Mouse (Mus musculus): Measurements from ENCODE around the gene Gen1.
A peak's percentile ranks its signal among the peaks of the same experiment; 100 is the strongest.

Gene Gen1

DNA sequence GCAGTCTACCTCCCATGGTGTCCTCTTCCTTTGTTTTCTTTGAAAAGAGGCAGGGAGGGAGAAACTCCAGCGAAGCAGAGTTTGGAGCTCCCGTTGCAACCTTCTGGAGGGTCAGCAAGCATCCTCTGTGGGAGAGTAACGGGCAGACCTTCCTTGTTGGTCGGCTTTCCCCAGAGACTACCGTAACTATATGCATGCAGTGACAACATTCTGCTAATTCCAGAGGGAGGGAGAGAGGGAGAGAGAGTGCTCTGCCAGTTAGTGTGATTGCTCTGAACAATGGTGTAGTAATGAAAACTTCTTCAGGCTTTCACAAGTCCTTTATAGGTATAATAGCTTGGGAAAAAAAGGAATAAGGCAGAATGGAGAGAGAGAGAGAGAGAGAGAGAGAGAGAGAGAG, 40.9 kb downstream of the Gen1 start:
- DNase-seq (ENCODE audit: low read depth, low spot score), result no peak

- no peak for DNase-seq (ENCODE audit: low read depth, low spot score)
Measured at GRCm38 (mm10) chr12:11223090-11223489, 42.5 kb downstream of the Gen1 start.

DNA sequence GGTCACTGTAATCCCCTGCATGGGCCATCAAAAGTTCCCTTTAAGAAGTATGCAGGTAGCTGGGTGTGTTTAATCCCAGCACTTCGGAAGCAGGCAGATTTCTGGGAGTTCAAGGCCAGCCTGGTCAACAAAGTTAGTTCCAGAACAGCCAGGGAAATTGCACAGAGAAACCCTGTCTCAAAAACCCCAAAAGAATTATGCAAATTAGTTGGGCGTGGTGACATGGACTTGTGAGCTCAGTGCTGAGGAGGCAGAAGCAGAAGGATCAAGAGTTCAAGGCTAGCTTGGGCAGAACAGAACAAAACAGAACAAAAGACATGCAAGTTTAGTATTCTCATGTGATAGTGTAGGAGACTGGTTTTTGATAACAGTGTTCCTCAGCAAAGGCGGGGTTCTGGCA, 43.0 kb downstream of the Gen1 start:
- DNase-seq (ENCODE audit: low read depth, low spot score), result no peak

DNA sequence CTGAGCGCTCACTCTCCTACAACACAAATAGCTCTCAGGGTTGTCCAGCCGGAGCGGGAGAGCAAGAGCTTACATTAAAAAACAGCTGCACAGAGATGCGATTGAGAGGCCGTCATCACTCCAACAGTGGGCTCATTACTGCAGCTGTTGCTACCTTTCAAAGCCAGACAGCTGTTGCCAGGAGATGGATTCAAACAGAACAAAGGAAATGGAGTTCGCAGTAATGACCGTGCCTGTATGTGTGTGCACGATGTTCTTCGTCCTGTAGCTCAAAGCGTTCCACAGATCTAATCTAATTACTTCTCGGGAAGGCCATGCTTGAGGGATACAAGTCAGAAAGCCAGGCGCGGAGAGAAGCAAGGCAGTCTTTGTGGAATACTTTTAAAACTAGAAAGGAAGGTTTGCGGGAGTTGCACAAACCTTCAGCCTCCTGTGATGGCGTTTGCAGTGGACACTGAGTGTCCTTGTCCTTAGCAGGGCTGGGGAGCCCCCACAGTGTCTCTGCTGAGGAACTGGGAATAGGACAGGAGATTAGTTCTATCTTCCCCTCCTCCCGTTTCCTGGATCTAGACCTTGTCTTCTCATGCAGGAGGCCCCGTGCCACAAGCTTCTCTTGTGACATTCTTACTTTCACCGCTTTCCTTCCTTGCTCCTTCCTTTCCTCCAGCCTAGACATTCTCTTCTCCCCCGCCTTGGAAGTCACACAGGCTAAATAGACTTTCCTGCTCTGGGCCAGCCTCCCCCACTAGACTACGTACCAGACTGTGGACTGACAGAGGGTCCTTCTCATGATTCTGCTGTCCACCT, 43.9 kb downstream of the Gen1 start:
- no peak for DNase-seq (ENCODE audit: low read depth, low spot score)

DNA sequence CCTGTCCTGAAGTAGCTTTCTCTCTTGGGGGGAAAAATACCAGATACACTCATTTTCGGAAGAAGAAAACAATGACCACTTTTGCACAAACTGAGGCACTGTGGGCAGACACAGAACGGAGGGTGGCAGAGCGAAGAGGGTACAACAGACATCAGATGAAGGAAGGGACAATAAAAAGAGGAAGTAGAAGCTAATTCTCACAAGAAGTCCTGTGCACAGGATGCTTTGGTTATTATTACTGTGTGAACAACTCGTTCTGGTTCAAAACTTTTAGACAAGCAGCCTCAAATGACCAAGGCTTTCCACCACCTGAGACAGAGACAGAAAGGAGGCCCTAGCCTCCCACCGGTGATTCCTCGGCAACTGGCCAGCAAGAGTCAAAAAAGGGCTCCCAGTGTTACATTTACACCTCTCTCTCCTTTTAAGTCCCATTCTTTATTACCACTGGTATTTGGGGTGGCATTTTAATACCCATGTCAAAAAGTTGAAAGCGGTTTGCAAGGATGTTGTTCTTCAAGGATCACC, 47.8 kb downstream of the Gen1 start:
- no peak for DNase-seq (ENCODE audit: low read depth, low spot score)

DNA sequence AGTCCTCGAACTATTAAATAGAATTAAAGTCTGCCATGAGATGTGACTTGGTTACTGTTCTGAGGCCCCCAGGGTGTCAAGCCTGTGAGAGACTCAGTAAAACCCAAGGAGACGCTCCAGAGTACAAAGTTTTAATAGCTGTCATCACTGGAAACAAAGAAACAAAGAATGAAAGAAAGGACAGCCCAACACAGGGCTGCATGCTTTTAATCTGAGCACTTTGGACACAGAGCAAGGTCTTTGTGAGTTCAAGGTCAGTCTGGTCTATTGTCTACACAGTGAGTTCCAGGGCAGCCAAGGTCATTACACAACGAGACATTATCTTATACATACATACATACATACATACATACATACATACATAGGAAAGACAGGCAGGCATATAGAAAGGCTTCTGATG, 49.1 kb downstream of the Gen1 start:
- DNase-seq (ENCODE audit: low read depth, low spot score), result no peak

DNA sequence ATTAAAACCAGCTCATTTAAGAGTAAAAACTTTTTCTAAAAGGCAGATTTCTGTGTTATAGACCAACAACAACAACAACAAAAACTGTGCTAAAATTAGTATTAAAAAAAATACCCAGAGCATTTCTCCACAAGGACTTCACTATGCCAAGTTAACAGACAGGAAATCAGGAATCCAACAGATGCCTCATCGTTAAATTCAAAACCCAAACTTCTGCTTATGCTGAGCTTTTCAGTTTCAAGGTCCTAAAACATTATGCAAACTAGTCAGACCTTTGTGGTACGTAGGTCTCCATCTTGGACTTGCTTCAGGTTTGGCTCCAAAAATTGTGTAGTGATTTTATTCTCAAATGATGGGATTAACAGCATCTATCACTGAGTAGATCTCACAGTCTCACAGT, 50.0 kb downstream of the Gen1 start:
- no peak for DNase-seq (ENCODE audit: low read depth, low spot score)

DNA sequence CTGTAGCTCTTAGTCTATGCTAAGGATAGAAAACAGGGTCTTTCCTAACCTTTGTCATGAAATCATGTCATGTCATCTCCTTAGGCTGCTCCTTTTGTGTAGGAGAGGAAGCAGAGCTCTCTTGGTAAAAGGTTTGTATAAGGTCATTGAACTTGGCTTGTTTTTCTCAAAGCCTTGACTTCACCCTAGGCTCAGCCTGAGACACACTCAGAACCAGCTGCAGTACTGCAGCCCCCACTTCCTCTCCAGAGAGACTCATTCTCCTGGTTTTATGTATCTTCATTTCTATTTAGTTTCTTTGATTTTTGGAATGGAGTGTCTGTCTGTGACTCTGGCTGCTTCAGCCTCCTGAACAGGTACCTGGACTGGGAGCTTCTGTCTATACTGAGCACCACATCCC, 50.8 kb downstream of the Gen1 start:
- no peak for DNase-seq (ENCODE audit: low read depth, low spot score)

DNA sequence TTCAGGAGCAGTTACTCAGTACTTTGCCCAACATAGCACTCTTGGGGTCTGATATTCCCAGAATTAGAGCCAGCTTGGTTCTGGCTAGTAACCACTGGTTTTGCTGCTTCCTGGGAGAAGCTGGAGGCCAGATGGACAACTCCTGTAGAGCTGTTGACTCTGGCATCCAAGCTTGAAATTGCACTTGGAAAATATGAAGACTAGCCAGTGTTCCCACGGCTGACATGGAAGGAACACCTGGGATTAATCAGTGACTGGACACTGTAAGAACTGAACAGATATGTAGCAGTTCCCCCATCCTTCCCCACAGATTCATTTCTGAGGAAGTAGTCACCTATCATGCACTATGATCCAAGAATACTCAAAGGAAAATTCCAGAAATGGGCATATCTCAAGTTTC, 52.7 kb downstream of the Gen1 start:
- DNase-seq (ENCODE audit: low read depth, low spot score), result no peak

DNA sequence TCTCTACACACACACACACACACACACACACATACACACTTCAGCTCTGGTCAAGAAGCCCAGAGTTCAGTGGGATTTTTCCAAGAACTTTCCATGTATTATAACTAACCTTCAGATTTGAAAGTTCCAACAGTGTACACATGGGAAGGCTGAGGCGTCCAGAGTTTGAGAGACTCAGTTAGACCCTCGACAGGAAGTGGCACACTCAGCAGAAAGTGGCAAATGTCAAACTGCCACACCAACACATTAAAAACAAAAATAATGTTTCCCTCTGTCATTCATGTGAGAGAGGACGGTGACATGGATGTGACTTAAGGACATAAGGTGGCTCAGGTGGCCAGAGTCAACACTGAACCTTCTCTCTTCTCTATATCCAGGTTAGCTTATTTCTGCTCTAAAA, 55.2 kb downstream of the Gen1 start:
- peak; percentile 15 for DNase-seq (ENCODE audit: low read depth, low spot score)

GRCm38 (mm10) chr12:11209636-11210035, 56.0 kb downstream of the Gen1 start:
- no peak for DNase-seq (ENCODE audit: low read depth, low spot score)

DNA sequence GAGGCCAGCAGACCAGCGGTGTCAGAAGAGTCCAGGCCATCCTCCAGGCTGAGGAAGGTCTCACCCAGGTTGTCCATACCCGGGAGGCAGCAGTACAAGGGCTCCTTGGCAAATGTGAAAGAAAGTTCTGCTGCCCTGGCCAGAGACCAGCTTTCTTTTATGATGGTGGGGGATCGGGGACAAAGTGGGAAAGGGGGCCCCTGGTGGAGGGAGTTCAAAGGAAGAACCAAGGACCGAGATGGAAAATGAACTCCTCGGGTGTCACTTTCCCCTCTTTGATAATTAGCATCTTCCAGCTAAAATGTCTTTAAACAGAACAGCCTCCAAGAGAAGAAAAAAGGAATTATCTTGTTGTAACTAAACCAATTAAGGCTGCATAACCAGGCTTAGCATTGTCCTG, 56.7 kb downstream of the Gen1 start, which contains the start of gene Msgn1:
Msgn1 (minus strand) TSS at position 101 of the 400 bp plus-strand sequence.
- DNase-seq (ENCODE audit: low read depth, low spot score), result no peak

DNA sequence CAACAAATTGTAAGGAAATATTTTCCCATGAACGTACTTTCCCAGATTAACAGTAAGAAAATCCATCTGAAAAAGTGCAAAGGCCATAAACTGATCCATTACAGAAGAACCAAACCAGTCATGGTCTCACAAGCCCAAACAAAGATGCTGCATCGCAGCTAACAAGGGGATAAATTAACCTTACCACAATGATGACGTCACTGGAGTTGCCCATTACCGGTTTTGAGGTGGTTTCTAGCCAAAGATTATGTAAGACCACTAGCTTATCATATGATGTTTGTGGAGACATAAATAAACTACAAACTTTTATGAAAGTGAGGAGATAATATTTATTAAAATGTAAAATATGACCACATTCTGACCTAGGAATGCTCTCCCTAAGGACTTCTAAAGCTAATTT, 59.3 kb downstream of the Gen1 start:
- DNase-seq (ENCODE audit: low read depth, low spot score), result no peak

- DNase-seq (ENCODE audit: low read depth, low spot score), result no peak
Measured at GRCm38 (mm10) chr12:11203694-11204665, 61.6 kb downstream of the Gen1 start.

GRCm38 (mm10) chr12:11202476-11202875, 63.1 kb downstream of the Gen1 start:
- no peak for DNase-seq (ENCODE audit: low read depth, low spot score)

GRCm38 (mm10) chr12:11200711-11201110, 64.9 kb downstream of the Gen1 start:
- DNase-seq (ENCODE audit: low read depth, low spot score), result no peak

- no peak for DNase-seq (ENCODE audit: low read depth, low spot score)
Measured at GRCm38 (mm10) chr12:11198551-11198950, 67.0 kb downstream of the Gen1 start.

GRCm38 (mm10) chr12:11198026-11198425, 67.6 kb downstream of the Gen1 start:
- peak; percentile 42 for DNase-seq (ENCODE audit: low read depth, low spot score)

DNA sequence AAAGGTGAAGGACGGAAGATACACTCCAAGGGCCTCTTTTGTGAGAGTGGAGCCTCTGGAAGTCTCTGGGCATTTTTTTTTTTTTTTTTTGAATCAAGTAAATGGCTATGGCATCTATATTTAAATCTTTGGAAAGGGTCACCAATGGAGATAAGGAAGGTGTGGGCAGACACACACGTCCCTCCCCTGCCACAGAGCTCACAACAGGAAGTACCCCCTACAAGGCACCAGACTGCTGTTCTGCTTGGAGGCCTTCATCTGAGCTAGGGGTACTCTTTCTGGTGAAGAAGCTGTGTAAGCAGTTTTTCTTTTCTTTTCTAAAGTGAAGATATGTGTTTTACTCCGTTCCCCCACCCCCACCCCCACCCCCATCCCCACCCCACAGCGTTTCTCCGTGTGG, 68.8 kb downstream of the Gen1 start:
- no peak for DNase-seq (ENCODE audit: low read depth, low spot score)

DNA sequence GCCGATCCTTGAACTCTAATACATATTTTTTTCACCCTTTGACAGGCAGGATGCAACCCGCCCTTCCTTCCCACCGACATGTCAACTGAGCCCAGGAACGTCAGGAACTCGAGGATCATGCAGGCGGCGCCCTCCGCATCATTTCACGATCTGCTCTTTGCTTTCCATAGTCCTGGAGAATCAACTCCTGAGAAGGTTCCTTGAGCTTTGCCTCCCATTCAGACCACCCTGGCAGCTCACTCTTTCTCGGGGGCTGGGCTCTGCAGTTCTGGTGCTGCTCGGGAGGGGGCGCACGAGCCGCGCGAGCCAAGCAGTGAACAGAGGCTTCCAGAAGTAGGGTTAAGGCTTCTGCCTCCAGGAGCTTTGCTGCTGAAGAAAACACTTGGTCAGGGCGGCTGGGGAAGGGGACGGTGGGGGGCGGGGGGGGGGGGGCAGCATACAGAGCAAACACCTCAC, 69.4 kb downstream of the Gen1 start:
- peak; percentile 67 for DNase-seq (ENCODE audit: low read depth, low spot score)

DNA sequence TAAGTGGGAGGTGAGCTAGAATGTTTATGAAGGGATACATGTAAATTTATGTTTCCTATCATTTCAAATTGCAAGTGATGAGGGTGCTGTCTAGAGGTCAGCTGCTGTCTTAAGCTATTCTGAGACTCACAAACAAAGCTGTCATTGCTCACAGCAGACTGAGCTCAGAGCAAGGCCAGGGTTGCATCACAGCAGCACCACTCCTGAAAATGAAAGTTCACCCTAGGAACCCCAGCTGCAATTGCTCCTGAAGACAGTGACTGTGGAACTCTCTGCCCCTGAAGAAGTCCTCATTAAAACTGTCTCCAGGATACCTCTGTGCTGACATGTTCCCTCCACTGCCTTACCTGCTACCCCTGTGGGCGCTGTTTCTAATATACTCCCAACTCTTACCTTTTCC, 70.6 kb downstream of the Gen1 start:
- DNase-seq (ENCODE audit: low read depth, low spot score), result no peak

Measured in CD4-positive helper T cell, adult 2 months (primary cell).